Mouse (Mus musculus) heart, postnatal 0 days (tissue): ENCODE measurements around the gene Cdh12. TPM values are rescaled to one million over a fixed set of nuclear protein-coding genes. Genes with fewer than 3 reads are reported as not detected.
"Not testable (repeated sequence)": the region's sequence is repeated elsewhere in the genome, so short reads cannot be mapped to it uniquely, and the experiment has no call there.

ENCODE experiments used
- ATAC-seq: fragments of 200-750 bp; cut with Nextera tagmentation; 2 replicates; pipeline ENCODE4 v1.8.0; 2017; ENCODE audit warnings: low read depth, moderate number of reproducible peaks, moderate library complexity; ENCODE audit not compliant: insufficient read depth
- DNase-seq: peaks from one replicate; pipeline ENCODE4 v3.0.0-alpha.2; 2016; ENCODE audit warnings: low spot score
- H3K27ac ChIP-seq: fragments of 300-500 bp; sonication (generic); 2 replicates; pipeline ENCODE4 v1.5.1; 2014; ENCODE audit warnings: low read depth, mild to moderate bottlenecking
- H3K27me3 ChIP-seq: fragments of 300-500 bp; sonication (generic); 2 replicates; pipeline ENCODE4 v1.6.1; 2014; ENCODE audit warnings: low read length, mixed read lengths; ENCODE audit not compliant: control insufficient read depth, insufficient read depth
- H3K36me3 ChIP-seq: fragments of 300-500 bp; sonication (generic); replicated peaks from 2 replicates; pipeline ENCODE4 v1.6.1; 2014; ENCODE audit warnings: low read length, mixed read lengths; ENCODE audit not compliant: control insufficient read depth, insufficient read depth
- H3K4me1 ChIP-seq: fragments of 300-500 bp; sonication (generic); 2 replicates; pipeline ENCODE4 v1.6.1; 2014; ENCODE audit warnings: antibody characterized with exemption; ENCODE audit not compliant: control insufficient read depth, insufficient read depth
- H3K4me2 ChIP-seq: fragments of 300-500 bp; sonication (generic); 2 replicates; pipeline ENCODE4 v1.6.1; 2014; ENCODE audit warnings: low read depth, mild to moderate bottlenecking, low read length, moderate library complexity
- H3K4me3 ChIP-seq: fragments of 300-500 bp; sonication (generic); 2 replicates; pipeline ENCODE4 v1.5.1; 2014; ENCODE audit warnings: low read depth, low read length
- H3K9ac ChIP-seq: fragments of 300-500 bp; sonication (generic); replicated peaks from 2 replicates; pipeline ENCODE4 v1.6.1; 2014; ENCODE audit warnings: low read depth, low read length, mixed read lengths
- H3K9me3 ChIP-seq: fragments of 300-500 bp; sonication (generic); replicated peaks from 2 replicates; pipeline ENCODE4 v1.6.1; 2016; ENCODE audit warnings: low read length; ENCODE audit not compliant: control insufficient read depth
- CTCF ChIP-seq: IDR thresholded peaks from 2 replicates; pipeline ENCODE4 v1.5.1; 2016; ENCODE audit warnings: antibody characterized with exemption, control low read depth, low read depth
- EP300 ChIP-seq: IDR thresholded peaks from 2 replicates; pipeline ENCODE4 v1.6.1; 2016; ENCODE audit warnings: antibody characterized with exemption, low read depth
- WGBS: fragments of 180-500 bp; shearing (Covaris S2); extraction: QIAGEN DNeasy Blood & Tissue Kit; methylation state at CpG from one replicate; pipeline ENCODE4 v1.1.7; 2014; 5-methylcytosine and 5-hydroxymethylcytosine counted together
- polyA plus RNA-seq: library from polyadenylated mRNA; unstranded; fragments of >200 nt; fragmentation: Nextera tagmentation; extraction: Ambion mirVana; gene quantifications from 2 replicates; pipeline ENCODE4 v1.2.1, GENCODE M21; 2015
- total RNA-seq: library from RNA; depleted of rRNA; stranded (reverse); fragments of >200 nt; gene quantifications from 2 replicates; pipeline ENCODE4 v1.2.3, GENCODE M21; 2014; ENCODE audit warnings: low replicate concordance

Cdh12 gene
- total and polyA plus RNA-seq, 2 experiments from 2014 or later = 0.03 TPM; not detected in 1

- ATAC-seq (no peak), DNase-seq (no peak)
- TF ChIP-seq CTCF (no peak), EP300 (no peak)
- H3K27ac ChIP-seq = no peak within 1 kb of the TSS
- no peaks in the 10 kb centered on the region for H3K36me3 ChIP-seq
- H3K9me3 ChIP-seq = no peaks in the 10 kb centered on the region
- no peak within 1 kb of the TSS for H3K4me3 ChIP-seq
- H3K9ac ChIP-seq = no peak within 1 kb of the TSS
- H3K27me3 ChIP-seq = no peaks in the 10 kb centered on the region
- 89% methylated on average over 10 of the region's 10 CpGs for WGBS
- no peak within 1 kb of the TSS for H3K4me2 ChIP-seq
- H3K4me1 ChIP-seq = no peaks in the 10 kb centered on the region
Measured at GRCm38 (mm10) chr15:20666650-20667049, 217.6 kb downstream of the Cdh12 start, which contains the start of gene Acot10. Gene Acot10 (minus strand): TSS chr15:20666750.

GRCm38 (mm10) chr15:20667350-20667749 is 218.3 kb downstream of the Cdh12 start:
- DNase-seq = peak; percentile 11
- peak; percentile 39; the same call in 1 of the 2 replicates for ATAC-seq

DNA sequence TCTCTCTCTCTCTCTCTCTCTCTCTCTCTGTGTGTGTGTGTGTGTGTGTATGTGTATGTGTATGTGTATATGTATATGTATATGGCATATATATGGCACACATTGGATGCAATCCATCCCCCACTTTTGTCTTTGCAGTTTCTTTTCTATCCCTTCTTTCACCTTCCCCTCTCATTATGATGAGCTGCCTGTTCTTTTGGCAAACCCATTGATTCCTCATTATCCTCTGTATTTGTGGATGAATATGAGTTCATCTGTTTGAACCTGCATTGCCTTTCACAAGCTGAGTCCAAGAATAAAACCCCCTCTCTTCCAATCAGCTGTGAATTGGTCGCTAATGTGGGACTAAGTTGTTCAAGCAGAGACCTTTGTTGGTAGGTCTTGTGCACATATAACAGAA is 218.9 kb downstream of the Cdh12 start:
- no peaks in the 10 kb centered on the region for H3K4me1 ChIP-seq
- no peak overlapping the region for H3K4me2 ChIP-seq
- H3K27ac ChIP-seq = no peak overlapping the region
- TF ChIP-seq EP300 = no peak
- no peak for TF ChIP-seq CTCF
- no peaks in the 10 kb centered on the region for H3K9me3 ChIP-seq
- no peaks in the 10 kb centered on the region for H3K36me3 ChIP-seq
- no peaks in the 10 kb centered on the region for H3K27me3 ChIP-seq
- 69% methylated on average over 1 of the region's 1 CpGs for WGBS
- DNase-seq (no peak), ATAC-seq (no peak)
- H3K9ac ChIP-seq = no peak overlapping the region
- no peak overlapping the region for H3K4me3 ChIP-seq

More at GRCm38 (mm10) chr15:20667350-20667749, 218.3 kb downstream of the Cdh12 start:
- Histone ChIP-seq H3K4me2 (no peak overlapping the region), H3K27ac (no peak overlapping the region), H3K4me3 (no peak overlapping the region), H3K9me3 (no peaks in the 10 kb centered on the region), H3K27me3 (no peaks in the 10 kb centered on the region), H3K9ac (no peak overlapping the region), H3K4me1 (no peaks in the 10 kb centered on the region), H3K36me3 (no peaks in the 10 kb centered on the region)
- TF ChIP-seq CTCF (no peak), EP300 (no peak)

GRCm38 (mm10) chr15:20669507-20669906 is 220.4 kb downstream of the Cdh12 start:
- DNase-seq, H3K4me3 ChIP-seq, H3K36me3 ChIP-seq, H3K4me2 ChIP-seq, H3K27me3 ChIP-seq, H3K4me1 ChIP-seq, ATAC-seq, H3K9me3 ChIP-seq, H3K9ac ChIP-seq, H3K27ac ChIP-seq: not testable (repeated sequence)
- whole genome bisulfite sequencing = 41% methylated on average over 2 of the region's 2 CpGs

DNA sequence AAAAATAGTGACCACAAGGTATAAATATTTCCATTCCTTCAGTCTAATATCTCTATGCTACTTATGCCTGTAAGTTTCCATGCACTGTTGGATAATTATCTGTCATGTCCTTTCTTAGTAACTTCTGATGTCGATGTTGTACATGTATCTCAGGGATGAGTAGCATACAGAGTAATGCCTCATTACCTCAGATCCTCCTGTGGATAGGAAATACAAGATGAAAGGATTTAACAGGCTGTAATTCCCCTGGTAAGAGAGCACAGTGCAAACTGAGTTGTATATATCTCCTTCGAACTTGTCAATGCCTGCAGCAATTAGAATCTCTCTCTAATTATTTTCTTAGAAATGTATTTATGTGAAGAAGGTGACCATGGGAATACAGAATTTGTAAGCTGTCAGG is 233.7 kb downstream of the Cdh12 start:
- no peaks in the 10 kb centered on the region for H3K27me3 ChIP-seq
- H3K36me3 ChIP-seq = no peaks in the 10 kb centered on the region
- ATAC-seq = no peak
- no peak overlapping the region for H3K4me2 ChIP-seq
- no peaks in the 10 kb centered on the region for H3K9me3 ChIP-seq
- H3K9ac ChIP-seq = no peak overlapping the region
- TF ChIP-seq CTCF (no peak), EP300 (no peak)
- DNase-seq = no peak
- 71% methylated on average over 2 of the region's 2 CpGs for whole genome bisulfite sequencing
- no peak overlapping the region for H3K27ac ChIP-seq
- no peaks in the 10 kb centered on the region for H3K4me1 ChIP-seq
- H3K4me3 ChIP-seq = no peak overlapping the region

- no peaks in the 10 kb centered on the region for H3K4me1 ChIP-seq
- 78% methylated on average over 5 of the region's 5 CpGs for WGBS
- H3K36me3 ChIP-seq = no peaks in the 10 kb centered on the region
- ATAC-seq (no peak), DNase-seq (no peak)
- no peak overlapping the region for H3K9ac ChIP-seq
- H3K9me3 ChIP-seq = no peaks in the 10 kb centered on the region
- no peak overlapping the region for H3K4me2 ChIP-seq
- TF ChIP-seq EP300 (no peak), CTCF (no peak)
- no peaks in the 10 kb centered on the region for H3K27me3 ChIP-seq
- H3K4me3 ChIP-seq = no peak overlapping the region
- no peak overlapping the region for H3K27ac ChIP-seq
Measured at GRCm38 (mm10) chr15:20684200-20684599, 235.1 kb downstream of the Cdh12 start.
